Mouse (Mus musculus): Measurements from ENCODE around the gene Gm30191.
"Not testable (repeated sequence)": the region's sequence is repeated elsewhere in the genome, so short reads cannot be mapped to it uniquely, and the experiment has no call there.

The Gm30191 gene

GRCm38 (mm10) chr4:134251241-134252130 is 4.8 kb downstream of the Gm30191 start:
- in situ Hi-C loops (cut with MboI, MseI) = loop anchor here in 1 of 2 experiments (10.0 kb wide), 1 partner anchor 463 kb away; no protein-coding TSS in a partner anchor

GRCm38 (mm10) chr4:134252131-134252910 is 5.6 kb downstream of the Gm30191 start:
- in situ Hi-C loops (cut with MboI, MseI) = loop anchor here in 1 of 2 experiments (10.0 kb wide), 1 partner anchor 462 kb away; no protein-coding TSS in a partner anchor

GRCm38 (mm10) chr4:134252911-134253721 is 6.4 kb downstream of the Gm30191 start:
- in situ Hi-C loops (cut with MboI, MseI) = loop anchor here in 1 of 2 experiments (10.0 kb wide), 1 partner anchor 462 kb away; no protein-coding TSS in a partner anchor

- in situ Hi-C loops (cut with MboI, MseI) = loop anchor here in 1 of 2 experiments (10.0 kb wide), 1 partner anchor 461 kb away; no protein-coding TSS in a partner anchor
Observed at GRCm38 (mm10) chr4:134253722-134254324, 7.1 kb downstream of the Gm30191 start, which contains the start of gene Grrp1. Grrp1 (minus strand) TSS chr4:134254106.

GRCm38 (mm10) chr4:134254835-134255234 is 8.1 kb downstream of the Gm30191 start:
- in situ Hi-C loops (cut with MboI, MseI) = loop anchor here in 1 of 2 experiments (10.0 kb wide), 1 partner anchor 460 kb away; no protein-coding TSS in a partner anchor

- in situ Hi-C loops (cut with MboI, MseI) = loop anchor here in 1 of 2 experiments (10.0 kb wide), 1 partner anchor 459 kb away; no protein-coding TSS in a partner anchor
Observed at GRCm38 (mm10) chr4:134255854-134256253, 9.1 kb downstream of the Gm30191 start.

GRCm38 (mm10) chr4:134256407-134257197 is 9.9 kb downstream of the Gm30191 start:
- in situ Hi-C loops (cut with MboI, MseI) = loop anchor here in 1 of 2 experiments (10.0 kb wide), 1 partner anchor 458 kb away; no protein-coding TSS in a partner anchor

- in situ Hi-C loops (cut with MboI, MseI) = loop anchor here in 1 of 2 experiments (10.0 kb wide), 1 partner anchor 457 kb away; no protein-coding TSS in a partner anchor
Observed at GRCm38 (mm10) chr4:134257198-134258009, 10.7 kb downstream of the Gm30191 start.

- in situ Hi-C loops (cut with MboI, MseI) = loop anchor here in 1 of 2 experiments (10.0 kb wide), 1 partner anchor 456 kb away; no protein-coding TSS in a partner anchor
Observed at GRCm38 (mm10) chr4:134258354-134258753, 11.6 kb downstream of the Gm30191 start.

GRCm38 (mm10) chr4:134263191-134263590 is 16.5 kb downstream of the Gm30191 start:
- in situ Hi-C loops (cut with MboI, MseI) = loop anchor here in 1 of 2 experiments (5.0 kb wide), 1 partner anchor 34 kb away; no protein-coding TSS in a partner anchor

GRCm38 (mm10) chr4:134265860-134266585 is 19.3 kb downstream of the Gm30191 start:
- in situ Hi-C loops (cut with MboI, MseI) = no loop called here

- in situ Hi-C loops (cut with MboI, MseI) = no loop called here
Observed at GRCm38 (mm10) chr4:134268102-134268655, 21.4 kb downstream of the Gm30191 start.

GRCm38 (mm10) chr4:134269622-134270021 is 22.9 kb downstream of the Gm30191 start:
- in situ Hi-C loops (cut with MboI, MseI) = not testable (repeated sequence)

GRCm38 (mm10) chr4:134271979-134272378 is 25.2 kb downstream of the Gm30191 start:
- in situ Hi-C loops (cut with MboI, MseI) = no loop called here

- in situ Hi-C loops (cut with MboI, MseI) = no loop called here
Observed at GRCm38 (mm10) chr4:134272731-134273416, 26.1 kb downstream of the Gm30191 start.

- in situ Hi-C loops (cut with MboI, MseI) = no loop called here
Observed at GRCm38 (mm10) chr4:134273417-134274345, 26.9 kb downstream of the Gm30191 start.

All from T-helper 17 cell (primary cell).